Mouse (Mus musculus): Measurements from ENCODE around the gene Lrrc55. TPM values are rescaled to one million over a fixed set of nuclear protein-coding genes. Genes with fewer than 3 reads are reported as not detected.

The Lrrc55 gene
- polyA plus RNA-seq, 1 experiment from 2014 or later, result 2.9 TPM

- Histone ChIP-seq H3K9me3 (no peaks in the 10 kb centered on the region), H3K27me3 (replicated peaks) (no peaks in the 10 kb centered on the region), H3K4me3 (no peak overlapping the region), H3K9ac (no peak overlapping the region), H3K4me2 (replicated peaks) (no peak overlapping the region), H3K27ac (no peak overlapping the region), H3K4me1 (no peaks in the 10 kb centered on the region), H3K36me3 (no peaks in the 10 kb centered on the region)
- WGBS, result 36% methylated on average over 5 of the region's 5 CpGs
- peak; percentile 76 for ATAC-seq (ENCODE audit: low FRiP score, low read depth)
Measured at GRCm38 (mm10) chr2:85123187-85123868, 73.7 kb downstream of the Lrrc55 start.

Other genes with a start within 250 kb of the Lrrc55 start
- gene Prg2, start 216.7 kb downstream of the Lrrc55 start, polyA plus RNA-seq (2016; fragmentation: Nextera tagmentation; extraction: Ambion mirVana), result 0.83 and 1.3 TPM in 2 replicates
- gene Prg3, start 209.0 kb downstream of the Lrrc55 start, polyA plus RNA-seq (2016; fragmentation: Nextera tagmentation; extraction: Ambion mirVana), result 0.46 TPM in 1 of 2 replicates, not detected in the other
- 237 and 239 TPM in 2 replicates for gene Ssrp1, start 160.0 kb downstream of the Lrrc55 start, polyA plus RNA-seq (2016; fragmentation: Nextera tagmentation; extraction: Ambion mirVana)
- gene P2rx3, start 159.7 kb downstream of the Lrrc55 start, polyA plus RNA-seq (2016; fragmentation: Nextera tagmentation; extraction: Ambion mirVana), result 40.0 and 51.0 TPM in 2 replicates
- gene Tnks1bp1, start 149.2 kb downstream of the Lrrc55 start, polyA plus RNA-seq (2016; fragmentation: Nextera tagmentation; extraction: Ambion mirVana), result 30.1 and 32.2 TPM in 2 replicates
- 37.8 and 42.3 TPM in 2 replicates for gene Aplnr, start 61.0 kb downstream of the Lrrc55 start, polyA plus RNA-seq (2016; fragmentation: Nextera tagmentation; extraction: Ambion mirVana)
- gene Olfr987, start 142.1 kb upstream of the Lrrc55 start, polyA plus RNA-seq (2016; fragmentation: Nextera tagmentation; extraction: Ambion mirVana), result not detected in 2 replicates
- gene Olfr988, start 166.0 kb upstream of the Lrrc55 start, polyA plus RNA-seq (2016; fragmentation: Nextera tagmentation; extraction: Ambion mirVana), result not detected in 2 replicates
- gene Olfr992, start 212.3 kb upstream of the Lrrc55 start, polyA plus RNA-seq (2016; fragmentation: Nextera tagmentation; extraction: Ambion mirVana), result not detected in 2 replicates
- not detected in 2 replicates for gene Olfr993, start 217.7 kb upstream of the Lrrc55 start, polyA plus RNA-seq (2016; fragmentation: Nextera tagmentation; extraction: Ambion mirVana)
- not detected in 2 replicates for gene Olfr994, start 239.3 kb upstream of the Lrrc55 start, polyA plus RNA-seq (2016; fragmentation: Nextera tagmentation; extraction: Ambion mirVana)
- not detected in 2 replicates for gene Olfr995, start 246.4 kb upstream of the Lrrc55 start, polyA plus RNA-seq (2016; fragmentation: Nextera tagmentation; extraction: Ambion mirVana)

Measured in neural tube, embryonic 12.5 days (tissue).